Mouse (Mus musculus): ENCODE measurements around the gene Edn2.

- TF ChIP-seq CTCF (IDR thresholded peaks at IDR 0.05; ENCODE audit: control insufficient read depth, insufficient read depth, insufficient replicate concordance, low read depth, low read length) (no peak), POLR2A (IDR thresholded peaks at IDR 0.05; ENCODE audit: control insufficient read depth, low read depth, low read length) (no peak)
These were observed 3.3 kb downstream of the Edn2 start for GRCm38 (mm10) chr4:120164316-120164715.

Data from testis, adult 2 months (tissue).